Mouse (Mus musculus): ENCODE results near the gene Nup93.

Gene Nup93

DNA sequence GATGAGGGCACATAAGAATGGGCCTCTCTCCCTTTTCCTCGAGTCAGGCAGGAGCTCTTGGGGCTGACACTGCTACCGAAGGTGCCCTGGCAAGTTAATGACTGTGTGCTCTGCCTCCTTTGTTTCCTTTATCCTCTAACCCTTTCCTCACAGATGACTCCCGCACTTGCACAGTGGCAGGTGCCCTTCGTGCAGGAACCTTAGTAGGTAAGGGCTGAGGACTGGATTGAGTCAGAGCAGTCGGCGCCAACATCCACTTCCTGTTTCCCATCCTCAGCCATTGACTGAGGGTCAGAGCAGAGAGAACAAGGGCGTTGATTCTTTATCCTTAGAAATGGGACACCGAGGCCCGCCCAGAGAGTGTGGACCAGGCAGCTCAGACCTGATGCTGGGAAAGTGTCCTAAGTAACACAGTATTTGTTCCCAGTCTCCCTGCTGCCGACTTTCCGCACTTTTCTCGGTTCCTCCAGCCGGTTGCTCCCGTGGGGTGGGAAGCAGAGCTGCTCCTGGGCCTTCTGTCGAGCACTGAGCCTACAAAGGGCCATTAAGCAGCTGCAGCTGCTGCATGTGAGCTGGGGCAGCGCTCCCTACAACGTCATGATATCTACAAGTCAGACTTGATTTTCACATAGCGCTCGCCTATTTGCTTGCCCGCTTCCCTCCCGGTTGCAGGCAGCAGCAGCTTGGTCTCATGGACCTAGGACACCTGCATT lies 26.9 kb upstream of the Nup93 start:
- no peak for DNase-seq

DNA sequence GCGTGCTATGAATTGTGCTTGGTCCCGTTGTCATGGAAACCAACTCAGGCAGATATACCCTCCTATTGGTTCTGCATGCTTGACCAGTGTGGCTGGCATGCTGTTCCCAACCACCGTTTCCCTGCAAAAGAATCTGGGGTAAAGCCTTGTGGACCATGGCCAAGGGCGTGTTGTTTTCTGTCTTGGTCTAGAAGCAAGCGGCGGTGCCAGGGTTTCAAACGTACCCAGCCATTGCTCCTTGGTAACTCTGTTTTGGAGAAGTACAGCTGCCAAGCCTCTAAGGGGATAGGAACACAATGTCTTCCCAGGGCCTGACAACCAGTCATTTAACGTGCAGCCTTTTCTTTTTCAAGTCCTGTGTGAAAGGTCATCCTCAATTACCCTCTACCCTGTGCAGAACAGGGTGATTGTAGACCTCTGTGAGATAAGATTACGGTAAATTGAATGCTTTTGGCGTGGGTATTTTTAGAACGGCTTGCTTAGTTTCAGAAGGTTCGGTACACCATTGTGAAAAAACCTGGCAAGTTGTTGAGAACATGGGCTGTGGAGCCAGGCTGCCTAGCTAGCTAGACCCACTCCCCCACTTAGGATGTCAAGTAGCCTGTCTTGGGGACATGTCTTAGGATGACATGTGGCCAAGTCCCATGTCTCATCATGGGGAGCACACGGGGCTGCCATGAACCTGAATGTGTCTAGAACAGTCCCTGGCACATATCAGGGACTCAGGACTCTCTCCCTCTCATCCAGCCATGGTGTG lies 24.9 kb upstream of the Nup93 start:
- DNase-seq, result no peak

DNA sequence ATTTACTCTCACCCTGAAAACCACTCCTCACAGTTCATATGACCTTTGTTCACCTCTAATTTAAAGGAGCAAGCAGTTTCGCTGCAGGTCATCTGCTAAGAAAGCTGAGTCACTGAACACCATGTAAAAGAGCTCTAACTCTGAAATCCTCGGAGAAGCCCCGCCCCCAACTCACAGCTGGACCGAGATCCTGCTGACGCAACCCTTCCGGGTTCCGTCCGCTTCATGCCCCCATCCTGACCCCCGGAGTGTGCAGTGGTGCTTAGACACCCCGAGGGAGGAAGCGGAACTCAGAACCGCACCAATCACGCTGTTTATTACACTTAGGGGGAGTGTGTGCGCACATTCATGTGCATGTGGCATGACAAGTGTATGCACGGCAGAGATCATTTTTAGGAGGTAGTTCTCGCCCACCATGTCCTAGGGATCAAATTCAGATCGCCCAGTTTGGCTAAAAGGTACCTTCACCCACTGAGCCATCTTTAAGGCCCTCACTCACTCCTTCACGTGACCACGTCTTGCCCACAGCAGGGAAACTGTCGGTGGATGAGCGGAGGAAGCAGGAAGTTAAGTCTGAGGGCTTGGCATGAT lies 23.2 kb upstream of the Nup93 start:
- peak; percentile 90 for DNase-seq

DNA sequence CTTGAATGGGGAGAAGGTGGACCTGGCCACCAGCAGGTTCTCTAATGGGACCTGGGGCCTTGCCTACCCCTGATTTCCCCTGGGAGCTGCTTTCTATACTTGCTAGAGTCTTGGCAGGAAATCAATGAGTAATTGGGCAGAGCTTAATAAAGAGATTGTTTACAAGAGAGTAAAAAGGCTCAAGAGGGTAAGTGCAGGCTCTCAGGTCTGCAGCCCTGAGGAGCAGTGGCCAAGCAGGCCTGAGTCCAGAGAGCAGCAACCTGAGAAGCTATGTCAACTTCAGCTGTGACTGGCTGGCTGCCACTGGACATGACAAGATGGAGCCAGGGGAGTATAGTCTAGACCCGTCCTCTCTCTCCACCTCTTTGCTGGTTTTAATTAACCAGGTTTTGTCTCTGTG lies 21.4 kb upstream of the Nup93 start:
- DNase-seq, result no peak

DNA sequence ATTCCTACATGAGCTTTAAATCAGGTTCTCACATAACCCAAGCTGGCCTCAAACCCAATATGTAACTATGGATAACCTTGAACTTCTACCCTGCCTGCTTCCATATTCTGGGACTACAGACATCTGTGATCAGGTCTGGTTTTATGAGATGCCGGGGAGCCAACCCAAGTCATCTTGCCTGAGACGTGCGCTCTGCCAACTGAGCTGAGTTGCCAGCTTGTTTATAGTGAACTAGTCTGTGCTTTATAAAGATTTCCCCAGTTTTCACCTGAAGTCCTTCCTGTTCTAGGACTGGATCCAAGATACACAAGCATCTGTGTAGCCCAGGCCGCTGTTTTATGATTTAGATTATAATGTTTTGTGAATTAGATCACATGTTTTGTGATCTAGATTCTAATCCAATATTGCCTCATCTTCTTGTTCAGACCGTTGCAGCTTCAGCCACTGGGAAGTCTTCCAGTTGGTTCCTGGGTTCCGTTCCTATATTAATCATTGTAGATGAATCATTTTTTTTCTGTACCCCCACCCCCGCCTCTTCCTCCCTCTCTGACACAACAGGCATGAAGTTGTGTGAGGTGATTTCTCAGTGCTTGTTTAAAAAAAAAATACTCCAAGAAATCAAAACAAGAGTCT lies 19.7 kb upstream of the Nup93 start:
- DNase-seq, result no peak

DNA sequence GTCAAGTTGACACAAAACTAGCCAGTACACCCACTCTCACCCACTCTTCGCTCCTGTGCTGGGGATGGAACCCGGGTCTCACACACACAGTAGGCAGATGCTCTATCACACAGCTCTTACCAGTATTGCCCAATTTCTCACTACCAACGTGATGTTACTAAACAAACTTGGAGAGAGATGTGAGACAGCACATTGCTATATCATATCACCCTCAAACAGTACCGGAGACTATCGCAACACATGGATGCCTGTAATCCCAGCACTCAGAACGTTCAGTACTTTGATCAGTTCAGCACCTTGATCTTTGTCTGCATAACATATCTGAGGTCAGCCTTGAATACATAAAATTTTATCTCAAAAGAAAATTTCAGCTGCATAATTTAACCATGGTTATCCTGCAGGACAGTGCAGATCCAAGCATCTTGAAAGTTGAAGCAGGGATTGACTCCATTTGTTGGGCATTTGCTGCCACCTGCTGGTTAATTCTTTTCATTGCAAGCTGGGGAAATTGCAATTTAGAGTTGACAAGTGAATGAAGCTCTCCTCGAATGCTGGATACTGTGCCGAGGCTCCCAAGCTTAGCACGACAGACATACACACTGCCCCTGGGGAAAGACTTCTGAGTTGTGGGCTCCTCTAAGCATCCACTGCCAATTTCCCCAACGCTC lies 15.0 kb upstream of the Nup93 start:
- DNase-seq, result peak; percentile 78

DNA sequence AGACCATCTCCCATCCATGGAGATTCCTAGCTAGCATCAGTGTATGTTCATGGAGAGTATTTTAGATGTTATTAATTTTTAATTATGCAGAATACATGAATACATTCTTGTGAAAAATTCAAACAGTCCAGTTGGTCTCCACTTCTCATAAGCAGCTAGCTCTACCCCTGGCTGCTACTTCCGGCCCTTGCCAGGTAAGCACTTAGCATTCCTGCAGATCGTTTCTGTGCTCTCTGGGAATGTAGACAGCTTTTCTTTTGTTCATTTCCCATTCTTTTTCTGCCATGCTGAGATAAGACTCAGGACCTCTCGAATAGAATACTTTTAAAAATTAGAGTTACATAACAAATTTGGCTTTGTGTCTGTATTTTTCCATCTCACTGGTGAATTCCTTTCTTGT lies 10.3 kb upstream of the Nup93 start:
- DNase-seq, result no peak

DNA sequence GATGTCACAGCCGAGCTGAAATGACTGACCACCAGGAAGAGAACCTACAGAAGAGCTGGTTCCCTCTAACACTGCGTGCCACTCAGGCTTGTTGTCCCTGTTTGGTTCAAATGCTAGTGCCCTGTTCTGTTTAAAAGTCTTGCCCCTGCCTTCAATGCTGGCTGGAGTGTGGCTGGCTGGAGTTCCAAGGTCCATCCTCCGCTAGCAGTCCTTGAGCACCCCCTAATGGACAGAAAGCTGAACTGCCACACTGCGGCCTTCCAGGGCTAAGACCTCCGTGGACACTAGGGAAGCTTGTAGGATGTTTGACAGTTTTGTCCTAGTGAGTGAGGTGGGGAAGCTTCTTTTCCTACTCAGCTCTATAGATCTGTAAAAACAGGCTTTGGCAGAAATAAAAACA lies 8.6 kb upstream of the Nup93 start:
- peak; percentile 87 for DNase-seq

DNA sequence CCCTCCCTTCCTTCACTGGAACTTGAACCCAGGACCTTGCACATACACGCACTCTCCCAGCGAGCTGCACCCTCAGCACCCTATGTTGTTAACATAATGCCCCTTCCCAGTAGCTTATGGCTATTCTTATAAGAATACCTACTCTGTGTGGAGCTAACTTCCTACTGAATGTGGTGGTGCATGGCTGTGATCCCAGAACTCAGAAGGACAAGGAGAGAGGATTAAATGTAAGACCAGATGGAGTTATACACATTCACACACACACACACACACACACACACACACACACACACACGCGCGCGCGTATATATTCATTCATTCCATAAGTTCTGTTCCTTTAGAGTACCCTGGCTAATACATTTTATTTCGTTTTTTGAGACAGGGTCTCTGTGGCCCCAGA lies 8.1 kb upstream of the Nup93 start:
- DNase-seq, result no peak

DNA sequence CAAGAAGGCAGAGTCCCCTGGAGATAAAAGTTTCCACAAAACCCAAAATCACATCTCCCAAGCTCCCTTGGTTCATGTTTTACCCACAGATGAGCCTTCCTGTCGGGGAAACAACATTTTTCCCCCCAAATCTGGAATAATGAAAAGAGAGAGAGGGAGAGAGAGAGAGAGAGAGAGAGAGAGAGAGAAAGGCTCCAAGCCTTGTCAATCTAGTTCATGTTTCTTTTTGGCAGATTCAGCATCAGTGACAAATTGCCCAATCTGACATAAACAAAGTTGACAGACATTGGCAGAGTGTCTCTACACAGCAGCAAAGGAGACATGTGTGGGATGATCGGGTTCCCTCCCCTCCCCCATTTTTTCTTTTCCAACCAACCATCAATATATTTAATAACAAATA lies 6.9 kb upstream of the Nup93 start:
- DNase-seq, result no peak

DNA sequence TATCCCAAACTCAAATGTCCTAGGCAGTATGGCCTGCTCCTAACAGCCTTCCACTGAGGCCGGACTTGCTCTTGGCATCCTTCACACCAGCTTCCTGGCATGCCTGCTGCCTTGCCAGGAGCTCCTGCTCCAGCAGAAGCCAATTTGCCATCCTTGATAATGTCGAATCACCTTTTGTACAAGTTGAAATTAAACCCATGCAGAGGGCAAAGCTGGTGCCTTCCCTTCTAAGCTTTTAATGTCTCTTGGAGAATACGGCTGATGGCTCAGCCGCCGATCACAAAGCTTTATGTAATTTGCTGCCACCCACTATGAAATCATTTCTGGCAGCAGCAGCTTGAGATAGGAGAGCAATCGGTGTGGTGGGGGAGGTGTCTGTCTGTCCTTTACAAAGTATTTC lies 4.7 kb upstream of the Nup93 start:
- no peak for DNase-seq

DNA sequence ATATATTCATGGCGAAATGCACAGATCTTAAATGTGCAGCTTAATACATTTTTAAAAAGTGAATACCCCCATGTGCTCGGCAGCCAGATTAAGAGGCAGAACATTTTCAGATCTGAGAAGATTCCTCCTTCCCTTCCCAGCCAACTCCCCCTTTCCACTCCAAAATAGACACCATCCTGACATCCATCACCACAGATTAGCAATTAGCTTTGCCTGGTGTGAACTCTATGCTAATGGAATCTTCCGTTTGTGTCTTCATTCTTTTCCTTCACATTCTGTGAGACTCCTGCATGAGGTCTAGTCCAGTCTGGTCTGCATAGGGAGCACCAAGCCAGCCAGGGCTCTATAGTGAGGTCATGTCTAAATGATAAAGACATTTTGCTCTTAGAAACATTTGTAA lies 4.1 kb upstream of the Nup93 start:
- DNase-seq, result no peak

DNA sequence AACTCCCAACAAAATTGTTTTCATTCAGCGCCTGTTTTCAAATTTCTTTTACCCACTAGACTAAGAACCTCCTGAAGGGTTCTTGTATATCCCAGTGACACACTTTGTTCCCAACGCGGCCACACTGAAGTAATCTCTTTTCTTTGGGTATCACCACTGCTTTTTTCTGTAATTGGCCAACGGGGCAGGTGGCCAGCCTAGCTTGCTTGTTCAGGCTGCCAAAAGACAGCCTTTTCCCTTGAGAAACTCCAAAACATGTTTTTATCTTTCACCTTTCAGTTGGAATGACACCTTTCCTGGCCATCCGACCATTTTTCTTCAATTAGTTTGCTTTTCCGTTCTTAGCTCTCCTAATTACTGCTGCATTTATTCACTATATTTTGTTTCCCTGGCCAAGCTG lies 545 bp upstream of the Nup93 start:
- DNase-seq, result no peak

DNA sequence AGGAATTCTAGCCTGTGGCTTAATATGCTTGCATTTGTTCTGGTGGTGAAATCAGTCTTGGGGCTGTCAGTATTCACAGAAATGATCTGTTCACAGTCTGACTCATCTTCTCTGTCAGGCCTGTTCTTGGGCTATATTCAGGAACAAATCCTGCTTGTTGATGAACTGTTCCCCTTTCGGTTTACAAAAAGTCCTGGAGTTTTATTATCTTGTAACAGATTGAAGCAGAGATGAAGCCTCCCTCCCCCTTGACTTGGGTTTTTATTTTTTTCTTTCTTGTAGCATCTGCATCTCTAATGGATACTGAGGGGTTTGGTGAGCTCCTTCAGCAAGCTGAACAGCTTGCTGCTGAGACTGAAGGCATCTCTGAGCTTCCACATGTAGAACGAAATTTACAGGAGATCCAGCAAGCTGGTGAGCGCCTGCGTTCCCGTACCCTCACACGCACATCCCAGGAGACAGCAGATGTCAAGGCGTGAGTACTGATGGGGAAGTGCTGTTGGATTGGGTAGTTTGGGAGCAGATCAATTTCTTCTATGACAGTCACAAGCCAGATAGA lies 13.1 kb downstream of the Nup93 start:
- no peak for DNase-seq

DNA sequence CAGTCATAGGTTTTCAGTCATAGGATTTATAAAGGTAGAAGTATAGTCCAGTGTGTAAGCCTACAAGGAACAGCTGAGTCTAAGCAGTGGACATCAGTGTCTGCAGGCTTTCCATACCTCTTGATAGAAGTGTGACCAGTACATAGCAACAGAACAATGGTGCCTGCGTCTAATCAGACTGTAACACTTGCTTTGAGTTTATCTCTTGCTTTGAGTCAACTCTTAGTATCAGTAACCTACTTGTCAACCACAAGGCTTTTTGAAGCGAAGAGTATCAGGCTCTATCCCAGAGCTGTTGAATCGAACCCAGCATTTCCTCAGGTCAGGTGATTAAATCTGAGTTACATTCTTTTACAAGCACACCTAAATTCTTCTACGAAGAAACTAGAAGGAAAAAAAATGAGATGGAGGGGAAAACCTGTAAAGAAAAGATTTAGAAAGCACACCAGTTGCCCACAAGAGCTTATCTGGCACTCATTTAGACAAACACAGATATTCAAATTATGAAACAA lies 25.9 kb downstream of the Nup93 start:
- DNase-seq, result no peak

DNA sequence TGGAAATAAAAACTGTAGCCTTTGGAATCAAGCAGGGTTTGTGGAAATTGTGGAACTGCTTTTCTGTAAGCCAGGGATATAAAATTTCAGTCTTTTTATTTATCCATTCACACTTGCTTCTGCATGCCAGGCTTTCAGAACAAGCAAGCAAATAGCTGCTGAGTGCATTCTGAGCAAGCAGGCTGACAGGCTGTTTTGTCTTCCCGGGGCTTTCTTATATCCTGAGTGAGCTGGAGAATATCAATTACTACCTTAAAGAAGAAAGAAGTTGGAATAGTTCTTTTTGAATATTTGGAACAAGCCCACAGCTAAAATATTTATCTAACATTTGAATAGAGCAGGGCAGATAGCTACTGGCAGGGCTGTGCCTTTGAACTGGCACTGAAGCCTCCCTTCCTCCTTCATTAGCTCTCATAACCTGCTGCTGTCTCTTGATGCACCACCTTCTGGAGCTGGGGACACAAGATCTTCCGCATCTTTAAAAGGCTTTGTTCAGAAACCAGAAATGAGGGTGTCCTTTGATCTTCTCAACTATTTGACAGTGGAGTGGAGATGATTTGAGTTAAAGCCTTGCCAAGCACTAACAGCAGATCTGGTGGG lies 35.6 kb downstream of the Nup93 start:
- DNase-seq, result no peak

DNA sequence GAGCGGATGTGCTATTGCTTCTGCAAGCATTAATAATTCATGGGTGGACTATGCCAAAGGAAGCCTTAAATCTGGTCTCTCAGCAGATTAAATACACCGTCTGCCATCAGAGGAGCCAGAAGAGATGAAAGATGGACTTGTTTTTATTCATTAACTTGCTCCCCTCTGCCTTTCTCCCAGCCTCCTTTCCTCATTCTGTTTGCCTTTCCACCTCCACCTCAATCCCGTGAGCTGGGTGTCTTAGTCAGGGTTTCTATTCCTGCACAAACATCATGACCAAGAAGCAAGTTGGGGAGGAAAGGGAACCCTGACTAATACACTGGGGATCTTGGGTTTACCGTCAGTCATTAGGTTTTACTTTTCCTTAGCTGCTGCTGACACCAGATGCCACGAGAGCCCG lies 44.5 kb downstream of the Nup93 start:
- no peak for DNase-seq

DNA sequence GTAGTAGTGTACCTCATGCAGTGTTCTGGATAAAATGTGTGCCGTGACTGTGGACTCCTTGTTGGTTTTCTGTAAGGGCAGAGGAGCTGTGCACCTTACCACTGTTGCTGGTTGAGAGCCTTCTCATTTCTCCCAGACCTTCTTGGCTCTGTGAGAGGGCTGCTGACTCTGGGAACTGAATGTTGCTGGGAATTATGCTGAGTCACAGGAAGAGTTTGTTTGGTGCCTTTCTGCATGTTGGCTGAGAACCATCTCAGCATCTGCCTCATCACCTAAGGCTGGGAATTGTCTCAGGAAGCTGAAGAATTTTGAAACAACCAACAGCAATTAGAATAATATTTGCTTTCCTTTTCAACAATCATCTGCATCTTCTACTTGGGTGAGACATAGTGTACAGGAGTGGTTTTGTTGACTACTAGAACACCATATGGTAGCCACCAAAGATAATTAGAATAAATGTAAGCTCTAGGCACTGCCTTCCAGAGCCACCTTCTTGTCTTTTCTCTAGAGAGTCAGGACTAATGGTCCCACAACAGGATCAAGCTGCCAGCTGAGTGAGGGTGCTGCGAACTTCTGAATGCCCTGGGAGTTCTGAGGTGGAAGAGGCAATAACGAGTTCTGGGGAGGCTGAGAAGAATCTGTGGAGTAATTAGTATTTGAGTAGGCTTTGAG lies 48.4 kb downstream of the Nup93 start:
- DNase-seq, result no peak

DNA sequence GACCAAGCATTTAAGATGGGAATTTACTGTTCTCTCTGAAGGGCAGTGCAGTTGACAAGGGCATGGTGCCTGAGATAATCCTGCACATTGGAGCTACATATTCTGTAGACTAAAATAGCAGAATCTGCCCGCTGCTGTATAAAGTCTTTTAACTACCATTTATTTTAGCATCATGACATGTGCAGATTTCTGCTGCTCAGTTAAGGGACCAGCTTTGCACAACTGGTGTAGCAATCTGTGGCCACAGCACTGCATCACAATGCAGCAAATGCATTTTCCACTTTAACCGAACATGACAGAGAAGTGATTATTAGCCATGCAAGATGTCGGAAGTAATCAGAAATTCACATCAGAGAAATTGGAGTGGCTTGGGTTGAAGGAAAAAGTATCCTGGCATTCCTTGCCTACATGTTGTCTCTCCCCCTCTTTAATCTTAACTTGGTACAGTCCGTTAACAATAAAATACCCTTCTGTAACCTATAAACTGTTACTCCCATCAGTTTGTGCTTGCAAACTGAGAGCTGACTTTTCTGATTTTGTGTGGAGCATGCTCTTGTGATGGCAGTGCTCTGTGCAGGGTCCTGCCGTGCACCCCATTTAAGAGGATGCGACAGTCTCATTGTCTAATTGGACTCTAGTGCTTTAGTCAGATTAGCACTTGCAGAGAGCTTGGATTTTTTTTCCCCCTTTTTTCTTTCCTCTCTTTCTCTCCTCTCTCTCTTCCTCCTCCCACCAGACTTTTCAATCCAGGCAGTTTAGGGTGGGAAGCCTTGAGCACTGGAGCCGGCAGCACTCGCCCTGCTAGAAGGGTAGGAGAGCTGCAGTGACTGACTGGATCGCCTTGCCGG lies 52.2 kb downstream of the Nup93 start:
- DNase-seq, result no peak

DNA sequence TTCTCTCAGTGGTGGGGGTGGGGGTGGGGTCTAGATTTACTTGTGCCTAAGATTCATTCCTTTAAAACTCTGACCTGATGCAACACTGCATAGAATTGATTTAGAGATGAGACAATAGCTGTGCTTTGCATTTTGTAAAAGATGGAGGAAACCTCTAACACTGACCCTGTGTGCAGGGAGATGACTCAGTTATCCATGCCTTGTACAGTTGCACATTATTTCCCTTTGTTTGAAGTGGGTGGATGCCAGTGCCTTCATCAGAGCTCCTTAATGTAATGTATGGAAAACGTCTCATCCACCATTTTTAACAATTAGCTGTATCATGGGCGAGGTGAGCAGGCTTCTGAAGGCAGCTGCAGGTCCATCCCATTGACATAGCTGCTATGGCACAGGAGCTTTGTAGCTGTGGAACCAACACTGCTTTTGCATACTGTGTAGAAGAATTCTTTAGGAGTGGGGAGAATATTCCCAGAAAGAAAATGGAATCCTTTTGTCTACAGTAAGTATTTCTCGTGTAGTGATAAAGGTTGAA lies 54.1 kb downstream of the Nup93 start:
- DNase-seq, result no peak

DNA sequence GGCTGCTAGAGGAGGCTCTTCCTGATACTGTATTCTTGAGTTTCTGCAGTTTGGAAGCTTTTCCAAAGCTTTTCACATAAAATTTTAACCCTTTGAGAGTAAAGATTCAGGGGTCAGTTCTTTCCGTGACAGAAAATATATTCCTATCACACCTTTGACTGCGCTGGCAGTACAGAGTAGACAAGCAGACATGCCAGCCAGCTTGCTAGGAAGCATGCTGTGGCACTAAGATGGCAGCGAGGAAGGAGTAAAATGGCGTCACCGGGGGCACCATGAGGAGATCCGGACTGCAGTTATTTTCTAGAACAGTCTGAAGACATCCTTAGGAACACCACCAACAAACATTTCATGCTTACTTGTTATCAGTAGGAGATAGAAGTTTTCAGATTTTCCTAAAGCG lies 55.9 kb downstream of the Nup93 start:
- DNase-seq, result no peak

Measured in lung, postnatal 10 days (tissue).